Mouse (Mus musculus): ENCODE measurements around the gene Susd6. TPM values are rescaled to one million over a fixed set of nuclear protein-coding genes. Genes with fewer than 3 reads are reported as not detected.

Susd6 gene
- polyA plus RNA-seq, 1 experiment from 2014 or later: 12.5 TPM

DNA sequence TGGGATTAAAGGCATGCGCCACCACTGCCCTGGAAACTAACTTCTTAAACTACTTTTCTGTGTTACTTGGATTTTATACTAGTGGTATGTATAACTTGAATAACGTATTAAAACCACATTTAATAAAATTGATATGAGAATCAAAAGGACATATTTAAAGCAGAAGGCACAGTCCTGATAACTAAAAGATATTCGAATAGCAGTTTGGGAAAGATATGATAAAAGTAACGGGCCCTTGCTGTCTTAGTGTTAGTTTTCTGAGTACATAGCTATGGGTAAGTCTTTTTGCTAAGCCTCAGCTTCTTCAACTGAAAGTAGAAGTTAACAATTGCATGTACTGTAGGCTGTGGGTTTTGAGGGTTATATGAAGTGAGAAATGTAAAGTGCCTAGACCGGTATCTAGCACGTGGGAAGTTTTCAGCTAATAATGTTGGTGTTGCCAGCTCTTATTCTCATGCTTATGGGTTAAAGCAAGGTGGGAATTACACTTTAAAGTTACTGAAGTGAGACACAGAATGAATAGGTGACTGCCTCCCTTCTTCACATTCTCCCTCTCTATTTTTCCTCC is 14.6 kb downstream of the Susd6 start:
- no peak overlapping the region for H3K9ac ChIP-seq
- H3K4me3 ChIP-seq (replicated peaks; ENCODE audit: low read length): no peak overlapping the region
- no peak for DNase-seq (ENCODE audit: low spot score)
- no peak overlapping the region for H3K4me2 ChIP-seq (replicated peaks)
- no peak for ATAC-seq (ENCODE audit: low FRiP score)
- H3K9me3 ChIP-seq (ENCODE audit: control insufficient read depth, low read length): no peaks in the 10 kb centered on the region
- peaks cover 11% of the 10 kb centered on the region for H3K4me1 ChIP-seq (replicated peaks; ENCODE audit: control insufficient read depth, insufficient read depth, low read length)
- no peaks in the 10 kb centered on the region for H3K27me3 ChIP-seq (ENCODE audit: control insufficient read depth, insufficient read depth, low read length)
- H3K36me3 ChIP-seq (replicated peaks; ENCODE audit: control insufficient read depth, insufficient read depth): no peaks in the 10 kb centered on the region
- 96% methylated on average over 6 of the region's 6 CpGs for WGBS
- no peak overlapping the region for H3K27ac ChIP-seq

DNA sequence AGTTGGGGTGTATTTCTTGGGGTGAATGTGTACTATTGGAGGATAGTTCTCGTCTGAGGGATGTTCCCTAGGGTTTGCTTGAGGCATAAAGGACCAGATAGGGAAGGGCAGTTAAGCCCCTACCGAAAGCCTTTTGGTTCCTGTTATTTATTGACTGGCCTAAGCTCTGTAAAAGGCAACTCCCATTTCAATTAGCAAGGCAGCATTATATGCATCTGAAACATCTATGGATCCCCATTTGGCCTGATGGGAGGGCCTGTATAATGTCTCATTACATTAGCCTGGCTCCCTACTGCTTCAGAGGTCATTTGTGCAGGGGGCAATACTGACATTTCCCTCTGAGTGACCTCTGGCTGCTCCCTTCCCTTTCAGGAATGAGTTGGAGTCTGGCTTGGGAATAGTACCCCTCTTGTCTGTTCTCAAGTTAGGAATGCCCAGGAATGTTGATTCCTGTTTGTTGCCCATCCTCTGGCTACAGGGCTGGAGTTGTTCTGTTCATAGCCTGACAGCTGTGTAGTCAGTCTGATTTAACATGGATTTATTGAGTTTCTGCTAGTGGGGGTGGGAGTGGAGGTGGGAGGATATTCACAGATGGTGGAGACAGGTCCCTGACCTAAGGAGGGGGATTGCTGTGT is 17.3 kb downstream of the Susd6 start:
- DNase-seq (ENCODE audit: low spot score): no peak
- Histone ChIP-seq H3K4me3 (replicated peaks; ENCODE audit: low read length) (no peak overlapping the region), H3K9me3 (ENCODE audit: control insufficient read depth, low read length) (no peaks in the 10 kb centered on the region), H3K4me2 (replicated peaks) (no peak overlapping the region), H3K9ac (no peak overlapping the region), H3K36me3 (replicated peaks; ENCODE audit: control insufficient read depth, insufficient read depth) (no peaks in the 10 kb centered on the region), H3K27ac (no peak overlapping the region), H3K27me3 (ENCODE audit: control insufficient read depth, insufficient read depth, low read length) (no peaks in the 10 kb centered on the region), H3K4me1 (replicated peaks; ENCODE audit: control insufficient read depth, insufficient read depth, low read length) (peaks cover 15% of the 10 kb centered on the region)
- 20% methylated on average over 2 of the region's 2 CpGs for WGBS
- no peak for ATAC-seq (ENCODE audit: low FRiP score)

GRCm38 (mm10) chr12:80810005-80810404 is 19.7 kb downstream of the Susd6 start:
- ATAC-seq (ENCODE audit: low FRiP score): no peak
- H3K9me3 ChIP-seq (ENCODE audit: control insufficient read depth, low read length): no peaks in the 10 kb centered on the region
- WGBS: 86% methylated on average over 2 of the region's 2 CpGs

DNA sequence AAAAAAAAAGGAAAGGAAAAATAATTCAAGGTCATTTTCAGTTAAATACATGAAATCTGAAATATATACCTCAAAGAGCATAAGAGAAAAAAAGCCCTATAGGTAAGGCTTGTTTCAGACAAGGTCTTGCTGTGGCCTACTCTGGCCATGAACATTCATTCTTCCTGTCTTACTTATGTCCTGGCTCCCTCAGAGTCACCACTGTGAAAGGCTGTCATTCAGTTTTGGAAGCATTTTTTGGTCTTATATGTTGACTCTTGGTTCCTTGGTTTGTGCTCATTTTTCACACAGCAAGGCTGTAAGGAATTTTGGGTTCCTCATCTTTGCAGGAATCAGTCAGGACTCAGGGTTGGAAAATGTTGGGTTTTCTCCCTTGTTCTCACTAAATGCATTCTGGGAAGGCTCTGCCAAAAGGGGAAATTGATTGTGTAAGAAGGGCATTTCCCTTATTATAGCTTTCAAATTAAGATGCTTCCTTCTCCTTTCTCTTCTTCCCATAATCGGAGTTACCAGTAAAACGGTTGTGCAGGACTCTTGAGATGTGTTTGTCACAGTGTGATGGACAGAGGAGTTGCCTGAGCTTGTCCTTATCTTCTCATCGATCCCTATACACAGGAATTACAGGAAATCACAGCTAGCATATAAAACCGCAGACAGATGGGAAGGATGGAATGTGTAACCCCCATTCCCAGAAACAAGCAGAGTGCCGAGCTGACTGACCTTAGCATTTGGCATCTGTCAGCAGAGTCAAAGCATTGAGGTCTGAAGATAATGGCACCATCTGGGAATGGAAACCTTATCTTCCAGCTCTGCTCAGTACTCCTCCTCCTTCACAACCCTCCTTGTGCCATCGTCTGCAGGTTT is 21.6 kb downstream of the Susd6 start:
- H3K36me3 ChIP-seq (replicated peaks; ENCODE audit: control insufficient read depth, insufficient read depth): no peaks in the 10 kb centered on the region
- ATAC-seq (ENCODE audit: low FRiP score) (no peak), DNase-seq (ENCODE audit: low spot score) (no peak)
- no peak overlapping the region for H3K9ac ChIP-seq
- H3K4me3 ChIP-seq (replicated peaks; ENCODE audit: low read length): no peak overlapping the region
- no peak overlapping the region for H3K4me2 ChIP-seq (replicated peaks)
- H3K4me1 ChIP-seq (replicated peaks; ENCODE audit: control insufficient read depth, insufficient read depth, low read length): peaks cover 14% of the 10 kb centered on the region
- no peaks in the 10 kb centered on the region for H3K9me3 ChIP-seq (ENCODE audit: control insufficient read depth, low read length)
- H3K27ac ChIP-seq: peak overlapping the region; percentile 1; the same call in 1 of the 2 replicates
- 42% methylated on average over 6 of the region's 6 CpGs for WGBS
- H3K27me3 ChIP-seq (ENCODE audit: control insufficient read depth, insufficient read depth, low read length): no peaks in the 10 kb centered on the region

More at GRCm38 (mm10) chr12:80810005-80810404, 19.7 kb downstream of the Susd6 start:
- Histone ChIP-seq H3K36me3 (replicated peaks; ENCODE audit: control insufficient read depth, insufficient read depth) (no peaks in the 10 kb centered on the region), H3K9ac (no peak overlapping the region), H3K4me3 (replicated peaks; ENCODE audit: low read length) (no peak overlapping the region), H3K27ac (no peak overlapping the region), H3K27me3 (ENCODE audit: control insufficient read depth, insufficient read depth, low read length) (no peaks in the 10 kb centered on the region), H3K4me2 (replicated peaks) (no peak overlapping the region), H3K4me1 (replicated peaks; ENCODE audit: control insufficient read depth, insufficient read depth, low read length) (peaks cover 10% of the 10 kb centered on the region)
- DNase-seq (ENCODE audit: low spot score): no peak

GRCm38 (mm10) chr12:80812510-80812820 is 22.2 kb downstream of the Susd6 start:
- 39% methylated on average over 1 of the region's 1 CpGs for WGBS
- no peak for DNase-seq (ENCODE audit: low spot score)
- no peaks in the 10 kb centered on the region for H3K9me3 ChIP-seq (ENCODE audit: control insufficient read depth, low read length)
- no peak overlapping the region for H3K4me3 ChIP-seq (replicated peaks; ENCODE audit: low read length)
- H3K4me1 ChIP-seq (replicated peaks; ENCODE audit: control insufficient read depth, insufficient read depth, low read length): peaks cover 13% of the 10 kb centered on the region
- H3K27ac ChIP-seq: peak overlapping the region; percentile 1; the same call in 1 of the 2 replicates
- no peaks in the 10 kb centered on the region for H3K36me3 ChIP-seq (replicated peaks; ENCODE audit: control insufficient read depth, insufficient read depth)
- H3K9ac ChIP-seq: no peak overlapping the region
- no peak for ATAC-seq (ENCODE audit: low FRiP score)
- H3K27me3 ChIP-seq (ENCODE audit: control insufficient read depth, insufficient read depth, low read length): no peaks in the 10 kb centered on the region
- H3K4me2 ChIP-seq (replicated peaks): no peak overlapping the region

GRCm38 (mm10) chr12:80813456-80813855 is 23.1 kb downstream of the Susd6 start:
- ATAC-seq (ENCODE audit: low FRiP score): no peak
- Histone ChIP-seq H3K27me3 (ENCODE audit: control insufficient read depth, insufficient read depth, low read length) (no peaks in the 10 kb centered on the region), H3K4me3 (replicated peaks; ENCODE audit: low read length) (no peak overlapping the region), H3K4me2 (replicated peaks) (no peak overlapping the region), H3K9ac (no peak overlapping the region), H3K27ac (no peak overlapping the region), H3K36me3 (replicated peaks; ENCODE audit: control insufficient read depth, insufficient read depth) (no peaks in the 10 kb centered on the region), H3K4me1 (replicated peaks; ENCODE audit: control insufficient read depth, insufficient read depth, low read length) (peaks cover 8% of the 10 kb centered on the region), H3K9me3 (ENCODE audit: control insufficient read depth, low read length) (no peaks in the 10 kb centered on the region)
- WGBS: 94% methylated on average over 2 of the region's 2 CpGs
- no peak for DNase-seq (ENCODE audit: low spot score)

GRCm38 (mm10) chr12:80813872-80814271 is 23.6 kb downstream of the Susd6 start:
- ATAC-seq (ENCODE audit: low FRiP score): no peak

DNA sequence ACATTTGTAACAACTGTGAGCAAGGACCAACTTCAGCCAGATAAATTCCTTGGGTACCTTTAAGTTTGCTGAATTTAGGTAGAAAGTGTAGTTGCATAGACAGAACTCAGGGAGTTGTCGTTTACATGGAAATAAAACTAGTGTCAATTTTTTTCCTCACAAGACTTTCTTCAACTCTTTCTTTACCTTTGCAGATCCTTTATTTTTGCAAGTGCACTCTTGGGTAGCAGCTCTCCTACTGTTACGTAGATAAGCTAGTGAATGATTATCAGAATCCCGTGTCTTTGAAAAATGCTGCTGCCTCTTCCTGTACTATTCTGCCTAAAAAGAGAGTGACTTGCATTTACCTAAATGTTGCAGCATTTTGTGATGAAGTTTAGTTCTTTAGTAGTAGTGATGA is 24.2 kb downstream of the Susd6 start:
- DNase-seq (ENCODE audit: low spot score) (no peak), ATAC-seq (ENCODE audit: low FRiP score) (no peak)
- H3K4me1 ChIP-seq (replicated peaks; ENCODE audit: control insufficient read depth, insufficient read depth, low read length): peaks cover 8% of the 10 kb centered on the region
- H3K9me3 ChIP-seq (ENCODE audit: control insufficient read depth, low read length): no peaks in the 10 kb centered on the region
- no peak overlapping the region for H3K9ac ChIP-seq
- H3K36me3 ChIP-seq (replicated peaks; ENCODE audit: control insufficient read depth, insufficient read depth): no peaks in the 10 kb centered on the region
- H3K4me2 ChIP-seq (replicated peaks): no peak overlapping the region
- no peaks in the 10 kb centered on the region for H3K27me3 ChIP-seq (ENCODE audit: control insufficient read depth, insufficient read depth, low read length)
- 68% methylated on average over 3 of the region's 3 CpGs for WGBS
- H3K4me3 ChIP-seq (replicated peaks; ENCODE audit: low read length): no peak overlapping the region
- H3K27ac ChIP-seq: no peak overlapping the region

More at GRCm38 (mm10) chr12:80813872-80814271, 23.6 kb downstream of the Susd6 start:
- Histone ChIP-seq H3K9me3 (ENCODE audit: control insufficient read depth, low read length) (no peaks in the 10 kb centered on the region), H3K27ac (no peak overlapping the region), H3K4me1 (replicated peaks; ENCODE audit: control insufficient read depth, insufficient read depth, low read length) (peaks cover 8% of the 10 kb centered on the region), H3K4me2 (replicated peaks) (no peak overlapping the region), H3K4me3 (replicated peaks; ENCODE audit: low read length) (no peak overlapping the region), H3K9ac (no peak overlapping the region), H3K27me3 (ENCODE audit: control insufficient read depth, insufficient read depth, low read length) (no peaks in the 10 kb centered on the region), H3K36me3 (replicated peaks; ENCODE audit: control insufficient read depth, insufficient read depth) (no peaks in the 10 kb centered on the region)
- 96% methylated on average over 4 of the region's 4 CpGs for WGBS
- no peak for DNase-seq (ENCODE audit: low spot score)

- Histone ChIP-seq H3K27me3 (ENCODE audit: control insufficient read depth, insufficient read depth, low read length) (no peaks in the 10 kb centered on the region), H3K9me3 (ENCODE audit: control insufficient read depth, low read length) (no peaks in the 10 kb centered on the region), H3K4me1 (replicated peaks; ENCODE audit: control insufficient read depth, insufficient read depth, low read length) (peaks cover 8% of the 10 kb centered on the region), H3K9ac (no peak overlapping the region), H3K4me3 (replicated peaks; ENCODE audit: low read length) (no peak overlapping the region), H3K36me3 (replicated peaks; ENCODE audit: control insufficient read depth, insufficient read depth) (no peaks in the 10 kb centered on the region), H3K27ac (no peak overlapping the region), H3K4me2 (replicated peaks) (no peak overlapping the region)
- DNase-seq (ENCODE audit: low spot score): no peak
- WGBS: 42% methylated on average over 1 of the region's 1 CpGs
- no peak for ATAC-seq (ENCODE audit: low FRiP score)
These were observed 25.0 kb downstream of the Susd6 start for GRCm38 (mm10) chr12:80815298-80815697.
